Mouse (Mus musculus): Measurements from ENCODE around the gene Bean1.

- TF ChIP-seq GATA1 (IDR thresholded peaks at IDR 0.05; ENCODE audit: low read length) (no peak), TAL1 (IDR thresholded peaks at IDR 0.05; ENCODE audit: low read length) (no peak; the same call in 2 of the 3 replicates)
Observed at GRCm38 (mm10) chr8:104250439-104251367, 80.5 kb downstream of the Bean1 start, which contains the start of gene Cklf.

All from erythroblast, embryonic 14.5 days (primary cell).